Mouse (Mus musculus): ENCODE measurements around the gene AI661453. TPM values are rescaled to one million over a fixed set of nuclear protein-coding genes. Genes with fewer than 3 reads are reported as not detected.

AI661453 gene
- total and polyA plus RNA-seq, 3 experiments = not detected

DNA sequence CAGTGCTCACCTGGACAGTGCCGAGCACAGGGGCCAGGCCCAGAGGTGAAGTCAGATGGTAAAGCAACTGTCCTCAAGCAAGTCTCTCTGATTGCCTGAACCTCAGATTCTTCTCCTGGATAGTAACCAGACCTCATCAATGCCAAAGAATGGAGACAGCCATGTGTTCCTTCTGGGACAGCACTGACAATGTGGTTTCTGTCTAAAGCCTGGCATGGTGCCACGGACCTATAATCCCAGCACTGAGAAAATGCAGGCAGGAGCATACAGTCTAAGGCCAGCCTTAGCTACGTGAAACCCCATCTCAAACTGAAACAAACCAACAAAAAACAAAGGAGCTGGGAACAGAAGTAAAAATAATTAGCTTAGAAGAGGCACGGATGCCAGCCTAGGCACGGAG, 34.3 kb downstream of the AI661453 start:
- Histone ChIP-seq H3K36me3 (ENCODE audit: control insufficient read depth in 1 of 2, insufficient read depth in 2 of 2, low read length in 2 of 2) (no peaks in the 10 kb centered on the region), H3K4me3 (ENCODE audit: control insufficient read depth in 1 of 2, insufficient read depth in 1 of 2, low read depth in 2 of 2, low read length in 2 of 2) (no peak overlapping the region), H3K4me1 (ENCODE audit: control insufficient read depth in 1 of 2, insufficient read depth in 2 of 2, low read length in 2 of 2) (no peaks in the 10 kb centered on the region), H3K27ac (ENCODE audit: control insufficient read depth, low read depth, low read length) (no peak overlapping the region), H3K9me3 (replicated peaks; ENCODE audit: insufficient read depth, low read length) (no peaks in the 10 kb centered on the region), H3K9ac (ENCODE audit: control insufficient read depth, low read depth, low read length, poor library complexity, severe bottlenecking) (no peak overlapping the region), H3K79me2 (ENCODE audit: control insufficient read depth, insufficient read depth, low read length, poor library complexity) (no peaks in the 10 kb centered on the region), H3K27me3 (ENCODE audit: control insufficient read depth in 1 of 2, insufficient read depth in 2 of 2, low read length in 2 of 2) (peaks cover 0 to 2% of the 10 kb centered on the region in 2 experiments; a peak in 1 of 4 replicates)
- DNase-seq (ENCODE audit: low read depth, low spot score) = no peak
- TF ChIP-seq JUND (IDR thresholded peaks at IDR 0.05; ENCODE audit: low read depth, low read length) (no peak), ZKSCAN1 (IDR thresholded peaks at IDR 0.05; ENCODE audit: low read depth, low read length) (no peak), CHD1 (IDR thresholded peaks at IDR 0.05; ENCODE audit: low read depth, low read length) (no peak), HCFC1 (IDR thresholded peaks at IDR 0.05; ENCODE audit: low read depth, low read length) (no peak), GABPA (IDR thresholded peaks at IDR 0.05; ENCODE audit: low read depth, low read length) (no peak), BHLHE40 (IDR thresholded peaks at IDR 0.05; ENCODE audit: borderline replicate concordance, low read depth, low read length) (no peak), MEF2A (IDR thresholded peaks at IDR 0.05; ENCODE audit: extremely low read depth, insufficient replicate concordance, low read depth, low read length, poor library complexity, severe bottlenecking) (no peak), POLR2A (IDR thresholded peaks at IDR 0.05; ENCODE audit: control insufficient read depth in 1 of 2, insufficient read depth in 1 of 2, low read depth in 1 of 2, low read length in 2 of 2, poor library complexity in 1 of 2) (no peak), USF1 (IDR thresholded peaks at IDR 0.05; ENCODE audit: low read depth, low read length) (no peak), E2F4 (IDR thresholded peaks at IDR 0.05; ENCODE audit: borderline replicate concordance, low read depth, low read length) (no peak), TAL1 (IDR thresholded peaks at IDR 0.05; ENCODE audit: low read length) (no peak), RCOR1 (IDR thresholded peaks at IDR 0.05; ENCODE audit: low read depth, low read length) (no peak), USF2 (IDR thresholded peaks at IDR 0.05; ENCODE audit: borderline replicate concordance in 1 of 2, insufficient read depth in 1 of 2, low read depth in 1 of 2, low read length in 2 of 2) (no peak), MAZ (IDR thresholded peaks at IDR 0.05; ENCODE audit: low read depth, low read length) (no peak), ZNF384 (IDR thresholded peaks at IDR 0.05; ENCODE audit: low read depth, low read length) (no peak), MYB (IDR thresholded peaks at IDR 0.05; ENCODE audit: low read depth, low read length) (no peak), MAFK (IDR thresholded peaks at IDR 0.05; ENCODE audit: borderline replicate concordance, low read depth, low read length) (no peak)

DNA sequence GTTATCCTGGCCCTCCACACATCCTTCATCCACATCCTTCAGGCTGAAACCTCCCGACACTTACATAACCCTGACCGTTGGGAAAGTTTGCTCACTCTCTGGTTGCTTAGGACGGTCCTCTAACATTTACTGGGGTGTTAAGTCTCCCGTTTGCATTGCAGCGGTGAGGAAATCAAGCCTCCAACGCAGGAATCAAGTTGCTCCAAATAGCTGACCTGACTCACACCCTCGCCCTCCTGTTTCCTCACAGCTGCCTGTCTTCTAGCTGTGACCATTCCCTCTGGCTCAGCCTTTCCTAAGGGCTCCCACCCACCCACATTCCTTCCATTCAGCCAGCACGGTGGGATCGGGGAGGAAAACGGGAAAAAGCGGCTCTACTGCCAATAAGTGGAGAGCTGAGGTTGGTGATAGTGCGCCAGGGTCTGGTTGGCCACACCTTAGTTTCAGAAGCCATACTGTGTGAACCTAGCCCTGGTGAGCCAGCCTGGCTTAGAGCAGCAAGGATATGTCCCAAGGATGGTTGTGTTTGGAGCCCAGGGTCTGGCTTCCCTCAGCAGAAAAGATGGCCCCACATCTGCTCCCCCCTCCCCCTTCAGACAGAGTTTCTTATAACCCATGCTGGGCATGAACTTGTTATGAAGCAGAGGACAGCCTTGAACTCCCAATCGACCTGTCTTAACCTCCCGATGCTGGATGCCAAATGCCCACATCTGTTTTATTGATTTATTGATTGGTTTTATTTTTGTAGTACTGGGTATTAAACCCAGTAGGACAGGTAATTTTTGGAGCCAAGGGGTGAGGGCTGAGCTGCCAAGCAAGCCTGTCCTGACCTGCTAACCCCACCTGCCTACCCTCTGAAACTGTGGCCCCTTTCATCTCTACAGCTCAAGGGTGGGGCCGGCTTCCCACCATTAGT, 36.3 kb downstream of the AI661453 start:
- no peak overlapping the region for H3K9ac ChIP-seq (ENCODE audit: control insufficient read depth, low read depth, low read length, poor library complexity, severe bottlenecking)
- no peak for TF ChIP-seq USF1 (IDR thresholded peaks at IDR 0.05; ENCODE audit: low read depth, low read length)
- no peak for TF ChIP-seq KAT2A (conservative IDR thresholded peaks at IDR 0.05; ENCODE audit: low read depth, low read length)
- TF ChIP-seq SMC3 (IDR thresholded peaks at IDR 0.05; ENCODE audit: low read depth, low read length) = no peak
- no peak for TF ChIP-seq GATA1 (IDR thresholded peaks at IDR 0.05; ENCODE audit: low read depth, low read length)
- TF ChIP-seq MAFK (IDR thresholded peaks at IDR 0.05; ENCODE audit: borderline replicate concordance, low read depth, low read length) = no peak
- TF ChIP-seq ZMIZ1 (IDR thresholded peaks at IDR 0.05; ENCODE audit: low read depth, low read length) = no peak
- TF ChIP-seq ETS1 (IDR thresholded peaks at IDR 0.05; ENCODE audit: low read depth, low read length) = no peak
- TF ChIP-seq TBP (IDR thresholded peaks at IDR 0.05; ENCODE audit: low read depth, low read length) = no peak
- TF ChIP-seq TAL1 (IDR thresholded peaks at IDR 0.05; ENCODE audit: low read length) = no peak
- no peak for TF ChIP-seq CHD2 (IDR thresholded peaks at IDR 0.05; ENCODE audit: low read length)
- no peak for TF ChIP-seq EP300 (IDR thresholded peaks at IDR 0.05; ENCODE audit: low read depth in 1 of 2, low read length in 2 of 2)
- TF ChIP-seq ELF1 (IDR thresholded peaks at IDR 0.05; ENCODE audit: low read depth, low read length) = no peak
- TF ChIP-seq MYC (IDR thresholded peaks at IDR 0.05; ENCODE audit: low read depth, low read length) = no peak
- TF ChIP-seq CTCF (IDR thresholded peaks at IDR 0.05 in 2 of 3, conservative IDR thresholded peaks at IDR 0.05 in 1 of 3; ENCODE audit: control insufficient read depth in 1 of 3, insufficient read depth in 1 of 3, low read depth in 2 of 3, low read length in 3 of 3, poor library complexity in 1 of 3, severe bottlenecking in 1 of 3) = no peak
- H3K79me2 ChIP-seq (ENCODE audit: control insufficient read depth, insufficient read depth, low read length, poor library complexity) = no peaks in the 10 kb centered on the region

More for the DNA sequence above, 36.3 kb downstream of the AI661453 start:
- no peak overlapping the region for H3K27ac ChIP-seq (ENCODE audit: control insufficient read depth, low read depth, low read length)
- no peak overlapping the region for H3K4me3 ChIP-seq (ENCODE audit: control insufficient read depth in 1 of 2, insufficient read depth in 1 of 2, low read depth in 2 of 2, low read length in 2 of 2)
- DNase-seq (ENCODE audit: low read depth, low spot score) = no peak
- no peaks in the 10 kb centered on the region for H3K4me1 ChIP-seq (ENCODE audit: control insufficient read depth in 1 of 2, insufficient read depth in 2 of 2, low read length in 2 of 2)
- no peaks in the 10 kb centered on the region for H3K36me3 ChIP-seq (ENCODE audit: control insufficient read depth in 1 of 2, insufficient read depth in 2 of 2, low read length in 2 of 2)
- no peaks in the 10 kb centered on the region for H3K9me3 ChIP-seq (replicated peaks; ENCODE audit: insufficient read depth, low read length)
- H3K27me3 ChIP-seq (ENCODE audit: control insufficient read depth in 1 of 2, insufficient read depth in 2 of 2, low read length in 2 of 2) = peaks cover 0 to 2% of the 10 kb centered on the region in 2 experiments; a peak in 1 of 4 replicates
